Mouse (Mus musculus) E14TG2a.4 (cell line): ENCODE measurements around the gene Gm45062.

Experiments used
- CTCF ChIP-seq: conservative IDR thresholded peaks from 2 replicates; pipeline ENCODE4 v1.5.1; 2014; ENCODE audit warnings: low read length
- POU5F1 ChIP-seq: IDR thresholded peaks from 2 replicates; pipeline ENCODE4 v1.6.1; 2014; ENCODE audit warnings: low read length, borderline replicate concordance

DNA sequence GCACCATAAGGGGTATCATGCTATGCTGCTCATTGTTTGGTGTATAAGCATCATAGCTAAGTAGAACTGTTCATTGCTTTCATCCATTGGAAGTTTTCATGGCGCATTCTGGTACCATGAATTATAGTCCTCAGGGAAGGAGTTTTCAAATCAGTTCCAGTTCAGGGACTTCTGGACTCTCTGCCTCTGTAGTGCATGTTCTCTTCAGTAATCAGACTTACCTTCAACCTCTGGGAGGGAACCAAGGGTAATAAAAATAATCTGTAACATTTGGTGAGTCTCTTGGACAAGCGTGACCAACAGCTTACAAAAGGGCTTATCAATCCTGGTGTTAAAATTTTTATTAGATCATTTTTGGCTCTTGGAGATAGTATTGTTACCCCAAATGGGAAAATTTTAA lies 60.3 kb downstream of the Gm45062 start:
- TF ChIP-seq CTCF, result no peak
- TF ChIP-seq POU5F1, result no peak
